Mouse (Mus musculus) megakaryocyte, embryonic 14.5 days (primary cell): ENCODE data around the gene Sertad1. TPM values are rescaled to one million over a fixed set of nuclear protein-coding genes. Genes with fewer than 3 reads are reported as not detected.
"Not testable (repeated sequence)": the region's sequence is repeated elsewhere in the genome, so short reads cannot be mapped to it uniquely, and the experiment has no call there.

Experiments
- H3K27me3 ChIP-seq: replicated peaks from 2 replicates; pipeline ENCODE3; 2012; ENCODE audit warnings: inconsistent platforms
- H3K36me3 ChIP-seq: replicated peaks from 2 replicates; pipeline ENCODE3; 2012; ENCODE audit warnings: low read length, inconsistent platforms, mixed read lengths
- H3K4me1 ChIP-seq: 2 replicates; pipeline ENCODE4 v1.6.1; 2012; ENCODE audit warnings: inconsistent platforms
- H3K4me3 ChIP-seq: replicated peaks from 2 replicates; pipeline ENCODE3; 2012; ENCODE audit warnings: moderate library complexity, mild to moderate bottlenecking, inconsistent platforms
- H3K9me3 ChIP-seq: 2 replicates; pipeline ENCODE4 v1.6.1; 2012; ENCODE audit warnings: inconsistent platforms
- FLI1 ChIP-seq: IDR thresholded peaks from 2 replicates; pipeline ENCODE4 v1.6.1; 2012; ENCODE audit warnings: low read length, inconsistent platforms, mixed read lengths
- GATA1 ChIP-seq: IDR thresholded peaks from 3 replicates; pipeline ENCODE4 v1.6.1; 2012; ENCODE audit warnings: mixed read lengths, low read length, inconsistent platforms, borderline replicate concordance
- polyA plus RNA-seq: library from polyadenylated mRNA; stranded (reverse); fragments of >175 nt; gene quantifications from 2 replicates; pipeline ENCODE4 v1.2.3, GENCODE M21; 2012; ENCODE audit warnings: low replicate concordance; ENCODE audit not compliant: insufficient read depth

The Sertad1 gene
- polyA plus RNA-seq, 1 experiment = 159 TPM

DNA sequence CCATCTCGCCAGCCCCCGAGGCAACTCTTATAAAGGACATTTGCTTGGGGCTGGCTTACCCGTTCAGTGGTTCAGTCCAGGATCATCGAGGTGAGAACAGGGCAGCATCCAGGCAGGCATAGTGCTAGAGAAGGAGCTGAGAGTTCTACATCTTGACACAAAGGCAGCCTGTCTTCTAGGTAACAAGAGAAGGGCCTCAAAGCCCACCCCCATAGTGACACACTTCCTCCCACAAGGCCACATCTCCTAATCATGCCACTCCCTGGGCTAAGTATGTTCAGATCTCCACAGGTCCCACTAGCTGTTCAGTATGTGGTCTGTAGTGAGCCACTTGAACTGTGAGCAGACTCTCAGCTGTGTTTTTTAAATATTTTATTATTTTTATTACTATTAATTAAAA lies 2.9 kb upstream of the Sertad1 start:
- H3K4me3 ChIP-seq = peak overlapping the region; percentile 47
- H3K9me3 ChIP-seq = no peaks in the 10 kb centered on the region
- TF ChIP-seq GATA1 = no peak
- peaks cover 76% of the 10 kb centered on the region for H3K4me1 ChIP-seq
- peaks cover 23% of the 10 kb centered on the region for H3K36me3 ChIP-seq
- no peaks in the 10 kb centered on the region for H3K27me3 ChIP-seq

DNA sequence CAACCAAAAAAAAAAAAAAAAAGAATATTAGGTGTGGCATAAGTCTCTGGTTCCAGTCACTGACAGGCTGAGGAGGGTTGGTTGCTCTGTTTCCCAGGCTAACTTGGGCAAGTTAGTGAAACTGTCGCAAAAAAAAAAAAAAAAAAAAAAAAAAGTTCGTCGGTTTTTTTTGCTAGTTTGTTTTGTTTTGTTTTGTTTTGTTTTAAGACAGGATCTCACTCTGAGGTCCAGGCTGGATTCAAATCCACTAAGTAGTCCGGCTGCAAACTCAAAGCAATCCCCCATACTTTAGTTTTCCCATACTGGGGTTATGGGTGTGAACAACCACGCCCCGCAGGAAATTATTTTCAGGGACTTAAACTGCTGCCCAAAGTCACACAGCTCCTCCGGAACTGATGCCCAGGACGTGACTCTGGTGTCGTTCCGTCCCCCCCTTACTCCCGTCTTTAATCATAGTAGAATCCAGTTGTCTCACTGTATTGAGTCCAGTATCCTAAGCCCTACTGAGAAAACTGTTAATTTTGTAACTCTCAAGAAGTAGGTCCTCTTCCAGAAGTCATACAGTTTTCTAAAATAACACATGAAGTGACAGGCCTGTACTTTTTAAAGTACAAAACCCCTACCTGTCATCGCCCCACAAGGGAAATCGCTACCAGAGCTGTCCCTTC lies 474 bp upstream of the Sertad1 start:
- Histone ChIP-seq H3K36me3 (peaks cover 22% of the 10 kb centered on the region), H3K4me3 (peak overlapping the region; percentile 95), H3K4me1 (peaks cover 70% of the 10 kb centered on the region), H3K9me3 (no peaks in the 10 kb centered on the region), H3K27me3 (no peaks in the 10 kb centered on the region)
- no peak for TF ChIP-seq FLI1
- no peak for TF ChIP-seq GATA1

- peaks cover 22% of the 10 kb centered on the region for H3K36me3 ChIP-seq
- H3K4me1 ChIP-seq = peaks cover 73% of the 10 kb centered on the region
- no peaks in the 10 kb centered on the region for H3K27me3 ChIP-seq
- TF ChIP-seq FLI1 = no peak
- H3K9me3 ChIP-seq = no peaks in the 10 kb centered on the region
- H3K4me3 ChIP-seq = peak overlapping the region; percentile 95
Measured at GRCm38 (mm10) chr7:27487740-27488268, 1.1 kb downstream of the Sertad1 start.

- Histone ChIP-seq H3K9me3 (no peaks in the 10 kb centered on the region), H3K27me3 (no peaks in the 10 kb centered on the region), H3K4me1 (peaks cover 70% of the 10 kb centered on the region), H3K4me3 (peak overlapping the region; percentile 95), H3K36me3 (peaks cover 22% of the 10 kb centered on the region)
- TF ChIP-seq GATA1 (no peak), FLI1 (no peak)
Measured at GRCm38 (mm10) chr7:27489270-27489869, 2.7 kb downstream of the Sertad1 start.

- no peaks in the 10 kb centered on the region for H3K9me3 ChIP-seq
- peaks cover 65% of the 10 kb centered on the region for H3K4me1 ChIP-seq
- no peaks in the 10 kb centered on the region for H3K27me3 ChIP-seq
Measured at GRCm38 (mm10) chr7:27490227-27490542, 3.5 kb downstream of the Sertad1 start.

GRCm38 (mm10) chr7:27490543-27491329 lies 4.0 kb downstream of the Sertad1 start:
- Histone ChIP-seq H3K4me1 (peaks cover 60% of the 10 kb centered on the region), H3K4me3 (peak overlapping the region; percentile 95)
- TF ChIP-seq GATA1 = no peak
- TF ChIP-seq FLI1 = no peak

More at GRCm38 (mm10) chr7:27490227-27490542, 3.5 kb downstream of the Sertad1 start:
- Histone ChIP-seq H3K36me3 (peaks cover 22% of the 10 kb centered on the region), H3K4me3 (peak overlapping the region; percentile 95)
- TF ChIP-seq GATA1 = no peak
- no peak for TF ChIP-seq FLI1

GRCm38 (mm10) chr7:27491856-27492255 lies 5.1 kb downstream of the Sertad1 start:
- H3K4me3 ChIP-seq = peak overlapping the region; percentile 95
- peaks cover 60% of the 10 kb centered on the region for H3K4me1 ChIP-seq
- H3K36me3 ChIP-seq = peaks cover 22% of the 10 kb centered on the region
- H3K9me3 ChIP-seq = no peaks in the 10 kb centered on the region
- no peaks in the 10 kb centered on the region for H3K27me3 ChIP-seq
- TF ChIP-seq FLI1 (no peak), GATA1 (no peak)

More at GRCm38 (mm10) chr7:27490543-27491329, 4.0 kb downstream of the Sertad1 start:
- no peaks in the 10 kb centered on the region for H3K27me3 ChIP-seq
- no peaks in the 10 kb centered on the region for H3K9me3 ChIP-seq
- peaks cover 22% of the 10 kb centered on the region for H3K36me3 ChIP-seq

GRCm38 (mm10) chr7:27493022-27493421 lies 6.3 kb downstream of the Sertad1 start:
- peaks cover 22% of the 10 kb centered on the region for H3K36me3 ChIP-seq
- H3K27me3 ChIP-seq = no peaks in the 10 kb centered on the region
- TF ChIP-seq GATA1 (no peak), FLI1 (no peak)
- H3K9me3 ChIP-seq = no peaks in the 10 kb centered on the region
- peak overlapping the region; percentile 67 for H3K4me3 ChIP-seq
- peaks cover 64% of the 10 kb centered on the region for H3K4me1 ChIP-seq

- Histone ChIP-seq H3K9me3 (no peaks in the 10 kb centered on the region), H3K36me3 (peaks cover 19% of the 10 kb centered on the region), H3K4me3 (peak overlapping the region; percentile 67), H3K27me3 (no peaks in the 10 kb centered on the region), H3K4me1 (peaks cover 60% of the 10 kb centered on the region)
- TF ChIP-seq GATA1 (no peak), FLI1 (no peak)
Measured at GRCm38 (mm10) chr7:27493450-27493849, 6.7 kb downstream of the Sertad1 start.

- peaks cover 46% of the 10 kb centered on the region for H3K4me1 ChIP-seq
- not testable (repeated sequence) for H3K27me3 ChIP-seq, H3K36me3 ChIP-seq, H3K4me3 ChIP-seq, H3K9me3 ChIP-seq
Measured at GRCm38 (mm10) chr7:27494659-27495367, 8.1 kb downstream of the Sertad1 start.
